Mouse (Mus musculus): ENCODE data around the gene Chat. TPM values are rescaled to one million over a fixed set of nuclear protein-coding genes. Genes with fewer than 3 reads are reported as not detected.

The Chat gene
- polyA plus RNA-seq, 1 experiment: not detected

DNA sequence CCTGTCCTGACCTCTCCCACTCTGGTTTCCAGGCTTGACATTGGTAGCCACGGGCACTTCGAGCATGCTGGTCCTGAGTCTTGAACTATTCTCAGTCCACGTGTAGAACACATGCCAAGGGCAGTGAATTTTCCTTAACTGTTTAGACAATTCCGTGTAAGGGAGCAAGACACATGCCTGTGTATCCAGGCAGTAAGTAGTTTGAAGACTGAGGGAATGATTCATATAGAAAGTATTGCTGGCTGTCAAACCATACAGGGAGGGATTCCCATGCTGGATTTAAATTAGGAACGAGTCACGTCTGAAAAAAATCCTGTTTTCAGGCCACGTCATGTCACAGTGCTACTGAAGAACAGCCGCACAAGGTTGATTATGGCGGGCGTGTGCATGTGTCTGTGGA lies 40.5 kb upstream of the Chat start:
- no peaks in the 10 kb centered on the region for H3K27me3 ChIP-seq (ENCODE audit: control insufficient read depth, insufficient read depth, low read length)
- TF ChIP-seq POLR2A (IDR thresholded peaks at IDR 0.05; ENCODE audit: low read depth, low read length) (no peak), CTCF (IDR thresholded peaks at IDR 0.05; ENCODE audit: extremely low read depth, insufficient read depth, insufficient read length, insufficient replicate concordance) (no peak)
- WGBS: 88% methylated on average over 10 of the region's 10 CpGs
- no peak overlapping the region for H3K4me3 ChIP-seq (ENCODE audit: extremely low read depth, insufficient read depth, insufficient read length)
- H3K36me3 ChIP-seq (ENCODE audit: control insufficient read depth, insufficient read depth, low read length): no peaks in the 10 kb centered on the region
- no peaks in the 10 kb centered on the region for H3K4me1 ChIP-seq (ENCODE audit: control insufficient read depth, insufficient read depth, insufficient read length)
- DNase-seq (ENCODE audit: low read depth in 1 of 2, low spot score in 2 of 2): no peak
- H3K27ac ChIP-seq (ENCODE audit: insufficient read depth, low read length): no peak overlapping the region

DNA sequence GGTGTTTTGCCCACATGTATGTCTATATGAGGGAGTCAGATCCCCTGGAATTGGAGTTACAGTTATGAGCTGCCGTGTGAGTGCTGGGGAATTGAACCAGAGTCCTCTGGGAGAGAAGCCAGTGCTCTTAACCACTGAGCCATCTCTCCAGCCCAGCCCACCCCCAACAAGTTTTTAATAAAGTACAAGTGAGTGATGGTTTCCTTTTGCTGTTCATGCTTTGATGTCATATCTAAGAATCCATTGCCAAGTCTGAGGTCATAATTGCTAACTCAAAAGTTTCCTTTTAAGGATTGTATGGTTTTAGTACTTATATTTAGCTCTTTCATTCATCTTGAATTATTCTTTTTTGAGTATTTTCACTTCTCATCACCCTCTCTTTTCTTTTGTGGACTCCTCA lies 38.1 kb upstream of the Chat start:
- no peak overlapping the region for H3K27ac ChIP-seq (ENCODE audit: insufficient read depth, low read length)
- 76% methylated on average over 1 of the region's 1 CpGs for WGBS
- TF ChIP-seq CTCF (IDR thresholded peaks at IDR 0.05; ENCODE audit: extremely low read depth, insufficient read depth, insufficient read length, insufficient replicate concordance): no peak
- TF ChIP-seq POLR2A (IDR thresholded peaks at IDR 0.05; ENCODE audit: low read depth, low read length): no peak
- H3K36me3 ChIP-seq (ENCODE audit: control insufficient read depth, insufficient read depth, low read length): no peaks in the 10 kb centered on the region
- H3K4me1 ChIP-seq (ENCODE audit: control insufficient read depth, insufficient read depth, insufficient read length): no peaks in the 10 kb centered on the region
- DNase-seq (ENCODE audit: low read depth in 1 of 2, low spot score in 2 of 2): no peak
- no peaks in the 10 kb centered on the region for H3K27me3 ChIP-seq (ENCODE audit: control insufficient read depth, insufficient read depth, low read length)
- no peak overlapping the region for H3K4me3 ChIP-seq (ENCODE audit: extremely low read depth, insufficient read depth, insufficient read length)

DNA sequence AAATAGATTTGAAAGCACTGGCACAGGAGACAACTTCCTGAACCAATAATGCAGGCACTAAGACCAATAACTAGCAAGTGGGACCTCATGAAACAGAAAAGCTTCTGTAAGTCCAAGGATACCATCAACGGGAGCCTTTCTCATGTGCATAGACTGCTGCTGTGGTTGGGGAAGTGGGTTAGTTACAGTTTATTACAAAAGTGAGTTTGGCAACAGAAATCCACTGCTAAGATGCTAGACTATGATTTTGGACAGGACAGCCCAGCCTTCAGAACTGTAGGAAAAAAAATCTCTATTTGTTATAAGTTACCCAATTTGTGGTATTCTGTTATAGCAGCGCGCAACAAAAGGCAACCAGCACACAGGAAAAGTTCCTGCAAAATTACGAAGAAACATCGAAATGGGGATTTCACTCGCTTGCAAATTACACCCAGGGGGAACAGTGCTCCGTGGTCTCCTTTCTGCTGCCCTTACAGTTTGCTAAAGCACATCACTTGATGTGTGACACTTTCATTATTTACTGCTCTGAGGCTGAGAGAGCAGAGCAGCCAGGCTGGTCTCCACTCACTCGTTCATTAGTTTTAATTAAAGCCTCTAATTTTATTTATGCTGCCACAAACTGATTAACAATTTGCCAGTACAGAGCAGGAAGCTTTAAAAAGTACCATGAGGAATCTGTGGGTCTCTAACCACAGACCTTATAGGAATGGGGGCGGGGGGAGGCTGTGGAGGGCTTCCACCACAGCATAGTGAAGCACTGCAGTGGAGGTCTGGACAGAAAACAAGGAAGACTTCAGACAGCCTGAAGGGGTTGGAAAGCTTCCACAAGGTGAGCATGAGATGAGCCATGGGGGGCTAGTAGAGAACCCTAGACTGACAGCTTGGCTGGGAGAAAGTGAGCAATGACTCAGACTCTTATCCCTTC lies 37.2 kb upstream of the Chat start:
- Histone ChIP-seq H3K4me3 (ENCODE audit: extremely low read depth, insufficient read depth, insufficient read length) (no peak overlapping the region), H3K4me1 (ENCODE audit: control insufficient read depth, insufficient read depth, insufficient read length) (no peaks in the 10 kb centered on the region), H3K27ac (ENCODE audit: insufficient read depth, low read length) (no peak overlapping the region), H3K36me3 (ENCODE audit: control insufficient read depth, insufficient read depth, low read length) (no peaks in the 10 kb centered on the region), H3K27me3 (ENCODE audit: control insufficient read depth, insufficient read depth, low read length) (no peaks in the 10 kb centered on the region)
- TF ChIP-seq CTCF (IDR thresholded peaks at IDR 0.05; ENCODE audit: extremely low read depth, insufficient read depth, insufficient read length, insufficient replicate concordance) (no peak), POLR2A (IDR thresholded peaks at IDR 0.05; ENCODE audit: low read depth, low read length) (no peak)
- no peak for DNase-seq (ENCODE audit: low read depth in 1 of 2, low spot score in 2 of 2)
- 58% methylated on average over 9 of the region's 9 CpGs for WGBS

DNA sequence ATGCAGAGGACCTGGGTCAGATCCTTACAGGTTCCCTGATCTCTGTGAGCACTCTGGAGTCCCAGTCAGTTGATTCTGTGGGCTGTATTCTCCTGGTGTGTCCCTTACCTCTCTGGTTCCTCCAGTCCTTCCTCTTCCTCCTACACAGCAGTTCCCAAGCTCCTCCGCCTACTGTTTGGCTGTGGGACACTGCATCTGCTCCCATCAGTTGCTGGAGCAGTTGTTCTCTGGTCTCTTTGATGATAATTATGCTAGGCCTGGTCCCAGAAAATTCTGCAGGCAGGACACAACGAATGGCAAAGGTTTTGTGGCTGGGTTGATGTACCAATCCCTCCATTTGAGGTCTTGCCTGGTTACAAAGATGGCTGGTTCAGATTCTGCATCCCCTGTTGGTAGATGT lies 35.5 kb upstream of the Chat start:
- TF ChIP-seq POLR2A (IDR thresholded peaks at IDR 0.05; ENCODE audit: low read depth, low read length) (no peak), CTCF (IDR thresholded peaks at IDR 0.05; ENCODE audit: extremely low read depth, insufficient read depth, insufficient read length, insufficient replicate concordance) (no peak)
- 61% methylated on average over 2 of the region's 2 CpGs for WGBS
- DNase-seq (ENCODE audit: low read depth in 1 of 2, low spot score in 2 of 2): no peak
- Histone ChIP-seq H3K27me3 (ENCODE audit: control insufficient read depth, insufficient read depth, low read length) (no peaks in the 10 kb centered on the region), H3K4me1 (ENCODE audit: control insufficient read depth, insufficient read depth, insufficient read length) (no peaks in the 10 kb centered on the region), H3K36me3 (ENCODE audit: control insufficient read depth, insufficient read depth, low read length) (no peaks in the 10 kb centered on the region), H3K27ac (ENCODE audit: insufficient read depth, low read length) (no peak overlapping the region), H3K4me3 (ENCODE audit: extremely low read depth, insufficient read depth, insufficient read length) (no peak overlapping the region)

DNA sequence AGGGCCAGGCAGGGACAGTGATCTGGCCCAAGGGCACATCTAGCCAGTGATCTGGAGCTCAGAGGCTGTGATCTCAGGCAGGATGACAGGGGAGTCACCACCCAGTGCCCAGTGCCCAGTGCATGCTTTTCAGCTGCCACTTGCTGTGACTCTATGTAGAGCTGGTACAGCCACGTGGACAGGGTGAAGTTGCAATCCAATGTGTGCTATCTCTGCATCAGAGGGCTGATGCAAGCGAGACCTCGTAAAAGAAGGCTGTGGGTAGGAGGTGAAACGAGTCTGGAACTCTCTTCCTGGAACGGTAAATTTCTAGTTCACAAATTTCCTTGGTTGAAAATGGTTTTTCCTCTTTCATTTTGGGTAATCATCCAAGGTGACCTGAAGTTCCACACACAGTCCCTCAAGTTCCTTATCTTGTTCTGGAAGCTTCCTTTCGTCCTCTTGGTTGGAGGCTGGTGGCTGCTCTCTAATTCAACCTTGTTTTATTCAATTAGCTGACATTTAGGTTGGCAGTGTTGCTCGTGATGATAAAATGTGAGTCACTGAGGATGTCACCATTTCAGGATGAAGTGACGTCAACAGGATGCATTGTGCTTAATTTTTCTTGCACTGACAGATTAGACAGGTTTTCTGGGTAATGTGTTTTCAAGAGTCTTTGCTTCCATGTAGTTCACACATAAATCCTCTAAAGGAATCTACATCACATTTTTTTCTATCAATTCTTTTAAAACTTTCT lies 30.5 kb upstream of the Chat start:
- 55% methylated on average over 8 of the region's 8 CpGs for WGBS
- H3K27ac ChIP-seq (ENCODE audit: insufficient read depth, low read length): no peak overlapping the region
- no peak overlapping the region for H3K4me3 ChIP-seq (ENCODE audit: extremely low read depth, insufficient read depth, insufficient read length)
- no peaks in the 10 kb centered on the region for H3K4me1 ChIP-seq (ENCODE audit: control insufficient read depth, insufficient read depth, insufficient read length)
- H3K36me3 ChIP-seq (ENCODE audit: control insufficient read depth, insufficient read depth, low read length): no peaks in the 10 kb centered on the region
- no peak for TF ChIP-seq POLR2A (IDR thresholded peaks at IDR 0.05; ENCODE audit: low read depth, low read length)
- no peak for TF ChIP-seq CTCF (IDR thresholded peaks at IDR 0.05; ENCODE audit: extremely low read depth, insufficient read depth, insufficient read length, insufficient replicate concordance)
- H3K27me3 ChIP-seq (ENCODE audit: control insufficient read depth, insufficient read depth, low read length): peaks cover 1% of the 10 kb centered on the region
- DNase-seq (ENCODE audit: low read depth in 1 of 2, low spot score in 2 of 2): no peak

DNA sequence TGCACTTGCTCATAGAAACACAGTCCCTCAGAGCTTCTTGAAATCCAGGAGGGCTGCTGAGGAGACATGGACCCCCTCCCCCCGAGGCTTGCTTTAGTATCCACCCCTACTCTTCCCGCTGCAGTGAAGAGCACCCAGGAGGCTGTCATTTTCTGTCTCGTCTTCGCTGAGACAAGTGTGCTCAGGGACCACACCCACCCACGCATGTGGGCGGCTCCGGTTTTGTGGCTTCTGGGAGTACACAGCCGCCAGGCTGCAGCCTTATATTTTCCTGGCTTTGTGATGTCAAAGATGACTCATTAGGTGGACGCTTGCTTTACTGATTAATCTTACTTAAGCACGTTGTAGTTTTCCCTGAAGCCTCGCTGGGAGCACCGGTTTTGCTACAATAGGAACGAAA lies 26.7 kb upstream of the Chat start:
- TF ChIP-seq CTCF (IDR thresholded peaks at IDR 0.05; ENCODE audit: extremely low read depth, insufficient read depth, insufficient read length, insufficient replicate concordance): no peak
- no peak for TF ChIP-seq POLR2A (IDR thresholded peaks at IDR 0.05; ENCODE audit: low read depth, low read length)
- Histone ChIP-seq H3K27me3 (ENCODE audit: control insufficient read depth, insufficient read depth, low read length) (peaks cover 1% of the 10 kb centered on the region), H3K27ac (ENCODE audit: insufficient read depth, low read length) (no peak overlapping the region), H3K4me3 (ENCODE audit: extremely low read depth, insufficient read depth, insufficient read length) (no peak overlapping the region), H3K36me3 (ENCODE audit: control insufficient read depth, insufficient read depth, low read length) (no peaks in the 10 kb centered on the region), H3K4me1 (ENCODE audit: control insufficient read depth, insufficient read depth, insufficient read length) (no peaks in the 10 kb centered on the region)
- 16% methylated on average over 13 of the region's 13 CpGs for WGBS
- DNase-seq (ENCODE audit: low read depth in 1 of 2, low spot score in 2 of 2): no peak
